Mouse (Mus musculus) embryonic fibroblast, embryonic 13.5 days (primary cell): ENCODE results near the gene Cenpn.

Source experiments
- CTCF ChIP-seq: IDR thresholded peaks from 2 replicates; pipeline ENCODE4 v1.5.1; 2011; ENCODE audit warnings: mild to moderate bottlenecking, control low read depth, low read length, moderate library complexity, borderline replicate concordance; ENCODE audit not compliant: insufficient read depth
- POLR2A ChIP-seq: IDR thresholded peaks from 2 replicates; pipeline ENCODE4 v1.6.1; 2011; ENCODE audit warnings: low read depth, mild to moderate bottlenecking, control low read depth, low read length, moderate library complexity

- TF ChIP-seq CTCF (no peak), POLR2A (no peak)
Measured at GRCm38 (mm10) chr8:116951778-116952177, 30.2 kb downstream of the Cenpn start.
